In genomic region chr10:10864759-10865158, GRCm38 (mm10) we compare ENCODE assay signal across 16 mouse cellular contexts.
"Had no signal": no experiment of that assay in that cellular context is flagged by ENCODE, and none has a peak within 500 bp of the region (broad histone marks: within the 10 kb centered on the region; RNA-seq: fewer than 3 reads in every experiment).

No protein-coding gene starts in this region.

- ATAC-seq: midbrain, embryonic 15.5 days had no signal

- H3K9me3 ChIP-seq: liver, embryonic 13.5 days; midbrain, embryonic 15.5 days; neural tube, embryonic 13.5 days had no signal

- DNase-seq: kidney, adult 18-20 months; kidney, adult 9 months; kidney, postnatal 14 days; kidney, postnatal 4 days; layer of hippocampus, postnatal 36 days; liver, embryonic 13.5 days; lung, adult 2 months; lung, postnatal 14 days; lung, postnatal 4 days; thymus, adult 18-20 months; thymus, postnatal 14 days had no signal

- H3K4me2 ChIP-seq: liver, embryonic 13.5 days; midbrain, embryonic 11.5 days; midbrain, embryonic 15.5 days; neural tube, embryonic 13.5 days had no signal

- H3K4me3 ChIP-seq: left cerebral cortex, adult 2 months; liver, embryonic 13.5 days; midbrain, embryonic 15.5 days; myocyte; neural tube, embryonic 13.5 days had no signal

- H3K9ac ChIP-seq: liver, embryonic 13.5 days; midbrain, embryonic 15.5 days; neural tube, embryonic 13.5 days had no signal

- H3K4me1 ChIP-seq: liver, embryonic 13.5 days; neural tube, embryonic 13.5 days had no signal

- H3K36me3 ChIP-seq: liver, embryonic 13.5 days; midbrain, embryonic 15.5 days; neural tube, embryonic 13.5 days had no signal

- H3K27me3 ChIP-seq: liver, embryonic 13.5 days; midbrain, embryonic 15.5 days; neural tube, embryonic 13.5 days had no signal

- H3K27ac ChIP-seq: left cerebral cortex, adult 2 months; liver, embryonic 13.5 days; midbrain, embryonic 15.5 days; neural tube, embryonic 13.5 days had no signal
